Mouse (Mus musculus) heart, postnatal 0 days (tissue): ENCODE results near the gene Gm4491.

Source experiments
- CTCF ChIP-seq: IDR thresholded peaks from 2 replicates; pipeline ENCODE4 v1.5.1; 2016; ENCODE audit warnings: antibody characterized with exemption, control low read depth, low read depth
- EP300 ChIP-seq: IDR thresholded peaks from 2 replicates; pipeline ENCODE4 v1.6.1; 2016; ENCODE audit warnings: antibody characterized with exemption, low read depth

GRCm38 (mm10) chr14:57154916-57155315 is 39.2 kb upstream of the Gm4491 start:
- TF ChIP-seq CTCF, result no peak
- TF ChIP-seq EP300, result no peak
